Mouse (Mus musculus) liver, postnatal 0 days (tissue): ENCODE results near the gene Arl16.

Experiments used
- CTCF ChIP-seq: sonication (generic); IDR thresholded peaks from 2 replicates; pipeline ENCODE4 v1.5.1; 2016; ENCODE audit warnings: antibody characterized with exemption, low read depth
- EP300 ChIP-seq: IDR thresholded peaks from 2 replicates; pipeline ENCODE4 v1.6.1; 2016; ENCODE audit warnings: antibody characterized with exemption, low read depth, mild to moderate bottlenecking

DNA sequence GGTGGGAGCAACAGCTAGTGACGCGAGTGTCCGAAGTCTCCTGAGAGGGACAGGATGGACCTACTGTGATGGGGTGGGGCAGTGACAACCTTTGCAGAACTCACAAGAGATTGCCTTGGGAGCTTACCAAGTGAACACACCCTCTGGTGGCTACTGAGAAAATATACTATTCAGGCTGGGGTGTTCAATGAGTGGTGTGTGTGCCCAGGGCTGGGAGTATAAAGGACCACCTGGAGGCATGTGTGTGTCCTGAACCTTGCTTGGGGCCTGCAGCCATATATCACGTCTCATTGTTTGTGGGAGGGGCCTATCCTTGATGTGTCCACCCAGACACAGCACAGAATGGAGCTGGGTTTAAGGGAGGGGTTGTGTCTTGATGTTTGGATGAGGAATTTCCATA lies 21.1 kb upstream of the Arl16 start:
- TF ChIP-seq CTCF (no peak), EP300 (no peak)
